ENCODE assay signal across 8 mouse cellular contexts in genomic region chr5:142702511-142703138, GRCm38 (mm10). TPM values are rescaled to one million over a fixed set of nuclear protein-coding genes. Genes with fewer than 3 reads are reported as not detected.
DNase-seq lines count a peak whose midpoint lies in the region; ATAC-seq and TF ChIP-seq lines count a peak whose summit lies in the region.

No protein-coding gene starts in this region.

- no peaks in the 10 kb centered on the region for H3K9me3 ChIP-seq in heart, embryonic 16.5 days (replicated peaks; ENCODE audit: control insufficient read depth, low read length)
- no peaks in the 10 kb centered on the region for H3K9me3 ChIP-seq in embryonic facial prominence, embryonic 10.5 days
- H3K9me3 ChIP-seq in hindbrain, postnatal 0 days (ENCODE audit: low read length), result no peaks in the 10 kb centered on the region
- no peaks in the 10 kb centered on the region for H3K9me3 ChIP-seq in midbrain, embryonic 14.5 days (ENCODE audit: control insufficient read depth, low read length)

- intact Hi-C loops in heart, postnatal 25 days (cut with DNase I), result no loop called here

- 23% methylated on average over 18 of the region's 18 CpGs for WGBS in heart, embryonic 16.5 days
- WGBS in embryonic facial prominence, embryonic 10.5 days, result 25% methylated on average over 18 of the region's 18 CpGs
- WGBS in hindbrain, postnatal 0 days, result 16% methylated on average over 18 of the region's 18 CpGs
- 19% methylated on average over 18 of the region's 18 CpGs for WGBS in midbrain, embryonic 14.5 days

- peaks cover 40% of the 10 kb centered on the region for H3K27me3 ChIP-seq in heart, embryonic 16.5 days (ENCODE audit: control insufficient read depth, insufficient read depth, low read length)
- peaks cover 37% of the 10 kb centered on the region for H3K27me3 ChIP-seq in embryonic facial prominence, embryonic 10.5 days (replicated peaks; ENCODE audit: low read depth, poor library complexity, severe bottlenecking)
- H3K27me3 ChIP-seq in hindbrain, postnatal 0 days (ENCODE audit: insufficient read depth, low read length), result no peaks in the 10 kb centered on the region; the same call in 1 of the 2 replicates
- H3K27me3 ChIP-seq in midbrain, embryonic 14.5 days (ENCODE audit: control insufficient read depth, insufficient read depth, low read length), result no peaks in the 10 kb centered on the region

- TF ChIP-seq CTCF in hindbrain, postnatal 0 days (IDR thresholded peaks at IDR 0.05; ENCODE audit: low read depth), result no peak

- peak overlapping the region; percentile 53 for H3K9ac ChIP-seq in heart, embryonic 16.5 days (ENCODE audit: low read length)
- H3K9ac ChIP-seq in hindbrain, postnatal 0 days (replicated peaks; ENCODE audit: low read length), result peak overlapping the region; percentile 75
- peak overlapping the region; percentile 94 for H3K9ac ChIP-seq in midbrain, embryonic 14.5 days (replicated peaks; ENCODE audit: low read length)

- DNase-seq in heart, postnatal 25 days (ENCODE audit: low spot score), result no peak
- DNase-seq in embryonic facial prominence, embryonic 10.5 days (ENCODE audit: low spot score), result no peak
- DNase-seq in hindbrain, postnatal 0 days (ENCODE audit: low spot score), result no peak
- DNase-seq in midbrain, embryonic 14.5 days, result no peak
- no peak for DNase-seq in thymus, postnatal 14 days
- DNase-seq in embryo, embryonic 10.5 days (ENCODE audit: low spot score), result no peak
- no peak for DNase-seq in frontal cortex, postnatal 36 days (ENCODE audit: low spot score in 2 of 2)

- H3K4me2 ChIP-seq in heart, embryonic 16.5 days (ENCODE audit: low read depth, low read length), result peak overlapping the region; percentile 91
- H3K4me2 ChIP-seq in hindbrain, postnatal 0 days (ENCODE audit: low read depth, low read length), result peak overlapping the region; percentile 78
- H3K4me2 ChIP-seq in midbrain, embryonic 14.5 days (ENCODE audit: low read length), result peak overlapping the region; percentile 90

- no peak for ATAC-seq in heart, embryonic 16.5 days (replicated peaks; ENCODE audit: extremely low read depth, insufficient read depth, low FRiP score)
- ATAC-seq in hindbrain, postnatal 0 days, result peak; percentile 0; the same call in 1 of the 2 replicates
- 0 out of 2 replicates have a peak, but pooled peaks have one; percentile 7 for ATAC-seq in midbrain, embryonic 14.5 days (ENCODE audit: low FRiP score, low TSS enrichment)

- peaks cover 6% of the 10 kb centered on the region for H3K4me1 ChIP-seq in heart, embryonic 16.5 days (ENCODE audit: control insufficient read depth, insufficient read depth, low read length)
- H3K4me1 ChIP-seq in embryonic facial prominence, embryonic 10.5 days, result peaks cover 27% of the 10 kb centered on the region
- H3K4me1 ChIP-seq in hindbrain, postnatal 0 days (ENCODE audit: insufficient read depth, low read length), result peaks cover 12% of the 10 kb centered on the region
- peaks cover 15% of the 10 kb centered on the region for H3K4me1 ChIP-seq in midbrain, embryonic 14.5 days (ENCODE audit: control insufficient read depth, insufficient read depth, low read length)

- H3K36me3 ChIP-seq in heart, embryonic 16.5 days (ENCODE audit: control insufficient read depth, insufficient read depth), result no peaks in the 10 kb centered on the region
- H3K36me3 ChIP-seq in embryonic facial prominence, embryonic 10.5 days (replicated peaks), result peaks cover 19% of the 10 kb centered on the region
- H3K36me3 ChIP-seq in hindbrain, postnatal 0 days (ENCODE audit: insufficient read depth, low read length), result no peaks in the 10 kb centered on the region
- H3K36me3 ChIP-seq in midbrain, embryonic 14.5 days (ENCODE audit: control insufficient read depth, insufficient read depth, low read length), result peaks cover 8% of the 10 kb centered on the region

- peak overlapping the region; percentile 59 for H3K4me3 ChIP-seq in heart, embryonic 16.5 days (ENCODE audit: low read length)
- H3K4me3 ChIP-seq in embryonic facial prominence, embryonic 10.5 days, result peak overlapping the region; percentile 76
- peak overlapping the region; percentile 75 for H3K4me3 ChIP-seq in hindbrain, postnatal 0 days (ENCODE audit: low read length)
- peak overlapping the region; percentile 83 for H3K4me3 ChIP-seq in midbrain, embryonic 14.5 days (replicated peaks; ENCODE audit: low read depth, low read length)

- no peak overlapping the region for H3K27ac ChIP-seq in heart, embryonic 16.5 days (ENCODE audit: low read length)
- H3K27ac ChIP-seq in embryonic facial prominence, embryonic 10.5 days (replicated peaks), result peak overlapping the region; percentile 83
- H3K27ac ChIP-seq in hindbrain, postnatal 0 days, result peak overlapping the region; percentile 56; the same call in 1 of the 2 replicates
- H3K27ac ChIP-seq in midbrain, embryonic 14.5 days (replicated peaks; ENCODE audit: low read depth, low read length), result peak overlapping the region; percentile 64; the same call in 1 of the 2 replicates

RNA-seq across cellular contexts. Expression of gene Slc29a4, which starts 10.3 kb away (rescaled TPM):
- 1.1 and 1.4 TPM in 2 replicates for polyA plus RNA-seq in heart, embryonic 16.5 days (2015; fragmentation: Nextera tagmentation; extraction: Ambion mirVana)
- under 1 TPM; 0.34 to 0.65 TPM for total RNA-seq in heart, postnatal 25 days (2021)
- 18.1 and 19.6 TPM in 2 replicates for polyA plus RNA-seq in embryonic facial prominence, embryonic 10.5 days (2016; fragmentation: Nextera tagmentation; extraction: Ambion mirVana)
- total RNA-seq in hindbrain, postnatal 0 days (2014; rRNA removed), result 77.1 and 80.1 TPM in 2 replicates
- 61.4 and 67.1 TPM in 2 replicates for polyA plus RNA-seq in hindbrain, postnatal 0 days (2015; fragmentation: Nextera tagmentation; extraction: Ambion mirVana)
- 78.0 and 82.6 TPM in 2 replicates for polyA plus RNA-seq in midbrain, embryonic 14.5 days (2014; fragmentation: Nextera tagmentation; extraction: Ambion mirVana)
